Mouse (Mus musculus): ENCODE data around the gene Pmf1. TPM values are rescaled to one million over a fixed set of nuclear protein-coding genes. Genes with fewer than 3 reads are reported as not detected.

The Pmf1 gene
- polyA plus RNA-seq, 1 experiment, result 60.1 TPM

GRCm38 (mm10) chr3:88427342-88427905 lies 17.3 kb upstream of the Pmf1 start:
- TF ChIP-seq POLR2A (IDR thresholded peaks at IDR 0.05; ENCODE audit: borderline replicate concordance, control insufficient read depth, low read depth, low read length), result no peak
- no peak for TF ChIP-seq CTCF (IDR thresholded peaks at IDR 0.05; ENCODE audit: control insufficient read depth, insufficient read depth, low read length)
- no peak overlapping the region for H3K27ac ChIP-seq (ENCODE audit: control insufficient read depth, insufficient read depth, low read depth, low read length, poor library complexity)
- WGBS, result 47% methylated on average over 4 of the region's 4 CpGs
- H3K4me1 ChIP-seq (ENCODE audit: control insufficient read depth, insufficient read depth, low read length), result no peaks in the 10 kb centered on the region; the same call in 1 of the 2 replicates
- H3K4me3 ChIP-seq (replicated peaks; ENCODE audit: control insufficient read depth, low read depth, low read length), result no peak overlapping the region

- no peak overlapping the region for H3K27ac ChIP-seq (ENCODE audit: control insufficient read depth, insufficient read depth, low read depth, low read length, poor library complexity)
- WGBS, result 72% methylated on average over 10 of the region's 10 CpGs
- peaks cover 5% of the 10 kb centered on the region for H3K4me1 ChIP-seq (ENCODE audit: control insufficient read depth, insufficient read depth, low read length)
- no peak for TF ChIP-seq POLR2A (IDR thresholded peaks at IDR 0.05; ENCODE audit: borderline replicate concordance, control insufficient read depth, low read depth, low read length)
- no peak for TF ChIP-seq CTCF (IDR thresholded peaks at IDR 0.05; ENCODE audit: control insufficient read depth, insufficient read depth, low read length)
- H3K4me3 ChIP-seq (replicated peaks; ENCODE audit: control insufficient read depth, low read depth, low read length), result no peak overlapping the region
Measured at GRCm38 (mm10) chr3:88425708-88426420, 15.7 kb upstream of the Pmf1 start.

DNA sequence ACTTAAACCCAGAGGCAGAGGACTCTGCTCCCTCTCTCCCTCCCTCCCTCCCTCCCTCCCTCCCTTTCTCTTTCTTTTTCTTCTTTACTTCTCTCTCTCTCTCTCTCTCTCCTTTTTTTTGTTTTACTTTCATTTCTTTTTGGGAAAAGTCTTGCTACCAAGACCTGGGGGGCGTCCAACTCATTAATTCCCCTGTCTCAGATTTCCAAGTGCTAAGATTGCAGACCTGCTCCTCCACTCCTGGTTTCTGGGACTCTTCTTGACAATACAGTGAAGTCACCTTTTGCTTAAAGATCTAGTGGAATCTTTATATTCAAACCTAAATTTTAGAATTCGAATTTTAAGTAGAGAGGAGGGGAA lies 15.2 kb upstream of the Pmf1 start:
- WGBS, result 22% methylated on average over 2 of the region's 2 CpGs
- TF ChIP-seq CTCF (IDR thresholded peaks at IDR 0.05; ENCODE audit: control insufficient read depth, insufficient read depth, low read length) (no peak), POLR2A (IDR thresholded peaks at IDR 0.05; ENCODE audit: borderline replicate concordance, control insufficient read depth, low read depth, low read length) (no peak)
- Histone ChIP-seq H3K27ac (ENCODE audit: control insufficient read depth, insufficient read depth, low read depth, low read length, poor library complexity) (no peak overlapping the region), H3K4me3 (replicated peaks; ENCODE audit: control insufficient read depth, low read depth, low read length) (peak overlapping the region; percentile 66), H3K4me1 (ENCODE audit: control insufficient read depth, insufficient read depth, low read length) (peaks cover 5% of the 10 kb centered on the region)

- H3K4me1 ChIP-seq (ENCODE audit: control insufficient read depth, insufficient read depth, low read length), result peaks cover 5% of the 10 kb centered on the region
- TF ChIP-seq CTCF (IDR thresholded peaks at IDR 0.05; ENCODE audit: control insufficient read depth, insufficient read depth, low read length) (no peak), POLR2A (IDR thresholded peaks at IDR 0.05; ENCODE audit: borderline replicate concordance, control insufficient read depth, low read depth, low read length) (peak; percentile 66; the same call in 1 of the 2 replicates)
- under 1% methylated on average over 35 of the region's 35 CpGs for WGBS
- peak within 1 kb of the TSS; percentile 45 for H3K27ac ChIP-seq (ENCODE audit: control insufficient read depth, insufficient read depth, low read depth, low read length, poor library complexity)
- H3K4me3 ChIP-seq (replicated peaks; ENCODE audit: control insufficient read depth, low read depth, low read length), result peak within 1 kb of the TSS; percentile 66
Measured at GRCm38 (mm10) chr3:88424605-88425329, 14.6 kb upstream of the Pmf1 start, which contains the start of gene Slc25a44. Gene Slc25a44 (minus strand): TSS chr3:88425139.

- Histone ChIP-seq H3K4me1 (ENCODE audit: control insufficient read depth, insufficient read depth, low read length) (peaks cover 5% of the 10 kb centered on the region), H3K4me3 (replicated peaks; ENCODE audit: control insufficient read depth, low read depth, low read length) (no peak overlapping the region), H3K27ac (ENCODE audit: control insufficient read depth, insufficient read depth, low read depth, low read length, poor library complexity) (peak overlapping the region; percentile 95)
- WGBS, result 53% methylated on average over 9 of the region's 9 CpGs
- TF ChIP-seq POLR2A (IDR thresholded peaks at IDR 0.05; ENCODE audit: borderline replicate concordance, control insufficient read depth, low read depth, low read length) (no peak), CTCF (IDR thresholded peaks at IDR 0.05; ENCODE audit: control insufficient read depth, insufficient read depth, low read length) (0 out of 2 replicates have a peak, but pooled peaks have one; percentile 13)
Measured at GRCm38 (mm10) chr3:88422020-88422720, 12.0 kb upstream of the Pmf1 start.

DNA sequence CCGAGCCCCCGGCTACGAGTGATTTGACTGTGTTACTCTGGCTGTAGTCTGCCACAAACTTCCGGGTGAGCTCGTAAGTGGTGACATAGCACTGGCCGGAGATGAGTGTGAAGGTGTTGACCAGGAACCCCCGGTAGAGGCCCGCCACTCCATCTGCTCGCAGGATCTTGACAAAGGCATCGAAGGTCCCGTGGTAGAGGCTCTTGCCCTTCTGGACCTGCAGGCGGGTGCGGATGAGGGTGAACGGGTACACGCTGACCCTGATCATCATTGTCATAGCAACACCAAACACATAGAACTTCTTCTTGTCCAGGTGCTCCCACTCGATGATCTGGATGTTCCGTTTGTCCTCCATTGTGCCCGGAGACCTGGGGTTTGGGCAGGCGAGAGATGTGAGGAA lies 10.6 kb upstream of the Pmf1 start:
- peaks cover 5% of the 10 kb centered on the region for H3K4me1 ChIP-seq (ENCODE audit: control insufficient read depth, insufficient read depth, low read length)
- TF ChIP-seq POLR2A (IDR thresholded peaks at IDR 0.05; ENCODE audit: borderline replicate concordance, control insufficient read depth, low read depth, low read length) (no peak), CTCF (IDR thresholded peaks at IDR 0.05; ENCODE audit: control insufficient read depth, insufficient read depth, low read length) (no peak)
- no peak overlapping the region for H3K4me3 ChIP-seq (replicated peaks; ENCODE audit: control insufficient read depth, low read depth, low read length)
- 92% methylated on average over 19 of the region's 19 CpGs for WGBS
- no peak overlapping the region for H3K27ac ChIP-seq (ENCODE audit: control insufficient read depth, insufficient read depth, low read depth, low read length, poor library complexity)

- WGBS, result 88% methylated on average over 6 of the region's 6 CpGs
- TF ChIP-seq POLR2A (IDR thresholded peaks at IDR 0.05; ENCODE audit: borderline replicate concordance, control insufficient read depth, low read depth, low read length) (no peak), CTCF (IDR thresholded peaks at IDR 0.05; ENCODE audit: control insufficient read depth, insufficient read depth, low read length) (no peak)
- H3K4me3 ChIP-seq (replicated peaks; ENCODE audit: control insufficient read depth, low read depth, low read length), result no peak overlapping the region
- peaks cover 5% of the 10 kb centered on the region for H3K4me1 ChIP-seq (ENCODE audit: control insufficient read depth, insufficient read depth, low read length)
- H3K27ac ChIP-seq (ENCODE audit: control insufficient read depth, insufficient read depth, low read depth, low read length, poor library complexity), result no peak overlapping the region
Measured at GRCm38 (mm10) chr3:88418016-88418415, 7.9 kb upstream of the Pmf1 start.

Data from bone marrow, adult 2 months (tissue).